Mouse (Mus musculus) midbrain, embryonic 16.5 days (tissue): ENCODE results near the gene Dus2. TPM values are rescaled to one million over a fixed set of nuclear protein-coding genes. Genes with fewer than 3 reads are reported as not detected.

ENCODE experiments used
- ATAC-seq: fragments of 200-750 bp; cut with Nextera tagmentation; 2 replicates; pipeline ENCODE4 v1.8.0; 2017; ENCODE audit warnings: moderate TSS enrichment
- H3K27ac ChIP-seq: fragments of 300-500 bp; sonication (generic); 2 replicates; pipeline ENCODE4 v1.5.1; 2014; ENCODE audit warnings: mild to moderate bottlenecking, low read length, mixed read lengths
- H3K27me3 ChIP-seq: fragments of 300-500 bp; sonication (generic); 2 replicates; pipeline ENCODE4 v1.6.1; 2014; ENCODE audit warnings: low read depth, low read length, mixed read lengths; ENCODE audit not compliant: control insufficient read depth, insufficient read depth
- H3K36me3 ChIP-seq: fragments of 300-500 bp; sonication (generic); 2 replicates; pipeline ENCODE4 v1.6.1; 2014; ENCODE audit warnings: mild to moderate bottlenecking, low read length, moderate library complexity, mixed read lengths; ENCODE audit not compliant: control insufficient read depth, insufficient read depth
- H3K4me1 ChIP-seq: fragments of 300-500 bp; sonication (generic); 2 replicates; pipeline ENCODE4 v1.6.1; 2014; ENCODE audit warnings: mild to moderate bottlenecking, low read length, mixed read lengths; ENCODE audit not compliant: control insufficient read depth, insufficient read depth
- H3K4me2 ChIP-seq: fragments of 300-500 bp; sonication (generic); 2 replicates; pipeline ENCODE4 v1.6.1; 2014; ENCODE audit warnings: mild to moderate bottlenecking, low read length, mixed read lengths
- H3K4me3 ChIP-seq: fragments of 300-500 bp; sonication (generic); 2 replicates; pipeline ENCODE4 v1.5.1; 2014; ENCODE audit warnings: low read depth, mild to moderate bottlenecking, low read length, moderate library complexity, mixed read lengths
- H3K9ac ChIP-seq: fragments of 300-500 bp; sonication (generic); 2 replicates; pipeline ENCODE4 v1.6.1; 2014; ENCODE audit warnings: low read depth, low read length, mixed read lengths
- H3K9me3 ChIP-seq: fragments of 300-500 bp; sonication (generic); replicated peaks from 2 replicates; pipeline ENCODE4 v1.6.1; 2014; ENCODE audit warnings: mild to moderate bottlenecking, low read length, mixed read lengths; ENCODE audit not compliant: control insufficient read depth, poor library complexity, severe bottlenecking
- WGBS: fragments of 180-500 bp; shearing (Covaris S2); extraction: QIAGEN DNeasy Blood & Tissue Kit; methylation state at CpG from one replicate; pipeline ENCODE4 v1.1.7; 2014; 5-methylcytosine and 5-hydroxymethylcytosine counted together
- microRNA-seq: library from miRNA; unstranded; fragments of <30 nt; microRNA quantifications from one replicate; pipeline ENCODE4, GENCODE M21; 2017
- polyA plus RNA-seq: library from polyadenylated mRNA; unstranded; fragments of >200 nt; fragmentation: Nextera tagmentation; extraction: Ambion mirVana; gene quantifications from 2 replicates; pipeline ENCODE4 v1.2.1, GENCODE M21; 2015

Dus2 gene
- polyA plus RNA-seq, 1 experiment from 2014 or later, result 29.4 TPM

DNA sequence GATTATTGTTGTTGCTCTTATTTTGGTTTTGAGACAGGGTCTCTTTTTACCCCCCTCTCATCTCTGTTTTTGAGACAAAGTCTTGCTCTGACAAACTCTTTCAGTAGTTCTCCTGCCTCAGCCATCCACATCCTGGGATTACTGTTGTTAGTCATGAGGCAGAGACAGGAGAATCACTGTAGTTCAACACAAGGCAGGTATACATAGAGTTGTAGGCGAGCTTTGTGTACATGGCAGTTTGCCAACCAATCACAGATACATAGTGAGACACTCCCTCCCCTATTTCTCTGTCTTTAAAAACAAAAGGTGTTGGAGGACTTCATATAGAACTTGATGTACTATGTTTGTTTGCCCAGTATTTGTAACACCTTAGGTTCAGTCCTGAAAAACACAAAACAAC, 83.5 kb downstream of the Dus2 start:
- Histone ChIP-seq H3K9me3 (no peaks in the 10 kb centered on the region), H3K27me3 (no peaks in the 10 kb centered on the region), H3K27ac (no peak overlapping the region), H3K4me3 (no peak overlapping the region), H3K4me1 (no peaks in the 10 kb centered on the region), H3K36me3 (peaks cover 7% of the 10 kb centered on the region; the same call in 1 of the 2 replicates), H3K4me2 (no peak overlapping the region), H3K9ac (no peak overlapping the region)
- 94% methylated on average over 1 of the region's 1 CpGs for WGBS
- no peak for ATAC-seq

DNA sequence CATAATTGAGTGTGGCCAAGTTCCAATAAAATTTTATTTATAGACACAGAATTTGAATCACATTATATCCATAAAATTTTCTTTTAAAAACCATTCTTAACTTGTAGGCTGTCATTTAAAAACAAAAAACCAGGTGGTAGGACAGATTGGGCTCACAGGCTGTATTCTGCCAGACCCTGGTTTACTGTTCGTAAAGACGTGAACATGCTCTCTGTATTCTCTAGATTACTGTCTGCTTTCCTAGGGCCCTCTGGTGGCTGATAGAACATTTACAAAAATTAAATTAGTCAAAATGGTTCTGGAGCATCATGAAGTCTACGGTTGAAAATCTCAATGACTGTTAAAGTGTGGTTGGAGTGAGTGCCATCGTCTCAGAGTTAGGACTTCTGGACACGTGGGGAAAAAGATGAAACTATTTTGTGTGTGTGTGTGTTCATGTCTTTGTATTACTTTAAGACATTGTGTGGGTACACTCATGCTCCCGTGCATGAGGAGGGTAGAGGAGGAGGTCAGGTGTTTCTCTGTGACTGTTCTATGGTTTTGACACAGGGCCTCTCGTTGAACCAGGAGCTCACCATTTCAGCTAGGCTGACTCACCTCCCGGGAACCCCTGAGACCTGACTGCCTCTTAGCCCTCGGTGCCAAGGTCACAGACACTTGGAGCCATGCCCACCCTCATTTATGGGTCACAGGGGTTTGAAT, 84.2 kb downstream of the Dus2 start:
- WGBS, result 83% methylated on average over 9 of the region's 9 CpGs
- no peaks in the 10 kb centered on the region for H3K4me1 ChIP-seq
- no peaks in the 10 kb centered on the region for H3K27me3 ChIP-seq
- ATAC-seq, result no peak
- peaks cover 7% of the 10 kb centered on the region; the same call in 1 of the 2 replicates for H3K36me3 ChIP-seq
- H3K9me3 ChIP-seq, result no peaks in the 10 kb centered on the region
- H3K4me3 ChIP-seq, result no peak overlapping the region
- H3K4me2 ChIP-seq, result no peak overlapping the region
- no peak overlapping the region for H3K27ac ChIP-seq
- H3K9ac ChIP-seq, result no peak overlapping the region

DNA sequence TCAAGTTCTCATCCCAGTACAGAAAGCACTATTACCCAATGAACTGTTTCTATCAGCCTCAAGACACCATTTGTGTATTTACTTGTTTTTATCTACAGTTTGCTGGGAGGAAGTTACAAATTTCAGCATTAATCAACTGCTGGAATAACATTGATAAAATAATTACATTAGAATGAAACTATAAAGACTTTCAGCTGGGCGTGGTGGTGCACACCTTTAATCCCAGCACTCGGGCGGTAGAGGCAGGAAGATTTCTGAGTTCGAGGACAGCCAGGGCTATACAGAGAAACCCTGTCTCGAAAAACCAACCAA, 84.7 kb downstream of the Dus2 start:
- Histone ChIP-seq H3K36me3 (peaks cover 7% of the 10 kb centered on the region; the same call in 1 of the 2 replicates), H3K9me3 (no peaks in the 10 kb centered on the region)

DNA sequence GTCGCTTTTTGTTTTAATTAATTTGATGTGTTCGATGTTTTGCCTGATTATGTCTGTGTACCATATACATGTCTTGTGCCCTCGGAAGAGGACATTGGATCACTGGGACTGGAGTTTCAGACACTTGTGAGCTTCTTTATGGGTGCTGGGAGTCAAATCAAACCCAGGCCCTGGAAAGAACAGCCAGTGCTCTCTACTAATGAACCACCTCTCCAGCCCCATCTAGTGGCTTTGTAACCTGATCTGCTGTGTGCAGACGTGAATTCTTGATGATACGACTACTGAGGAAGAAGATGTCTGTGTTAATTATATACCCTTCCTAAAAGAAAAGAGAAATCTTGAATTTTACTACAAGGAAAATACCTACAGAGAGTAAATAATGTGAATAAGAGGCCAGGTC, 85.5 kb downstream of the Dus2 start:
- peaks cover 7% of the 10 kb centered on the region; the same call in 1 of the 2 replicates for H3K36me3 ChIP-seq
- H3K4me2 ChIP-seq, result no peak overlapping the region
- H3K4me3 ChIP-seq, result no peak overlapping the region
- no peaks in the 10 kb centered on the region for H3K4me1 ChIP-seq
- no peak overlapping the region for H3K9ac ChIP-seq
- no peaks in the 10 kb centered on the region for H3K27me3 ChIP-seq
- no peak overlapping the region for H3K27ac ChIP-seq
- no peak for ATAC-seq
- 92% methylated on average over 5 of the region's 5 CpGs for WGBS
- H3K9me3 ChIP-seq, result no peaks in the 10 kb centered on the region

More for the DNA sequence above, 84.7 kb downstream of the Dus2 start:
- no peak overlapping the region for H3K9ac ChIP-seq
- no peak overlapping the region for H3K4me3 ChIP-seq
- ATAC-seq, result no peak
- no peak overlapping the region for H3K27ac ChIP-seq
- no peaks in the 10 kb centered on the region for H3K4me1 ChIP-seq
- no peaks in the 10 kb centered on the region for H3K27me3 ChIP-seq
- H3K4me2 ChIP-seq, result no peak overlapping the region
- 98% methylated on average over 5 of the region's 5 CpGs for WGBS

DNA sequence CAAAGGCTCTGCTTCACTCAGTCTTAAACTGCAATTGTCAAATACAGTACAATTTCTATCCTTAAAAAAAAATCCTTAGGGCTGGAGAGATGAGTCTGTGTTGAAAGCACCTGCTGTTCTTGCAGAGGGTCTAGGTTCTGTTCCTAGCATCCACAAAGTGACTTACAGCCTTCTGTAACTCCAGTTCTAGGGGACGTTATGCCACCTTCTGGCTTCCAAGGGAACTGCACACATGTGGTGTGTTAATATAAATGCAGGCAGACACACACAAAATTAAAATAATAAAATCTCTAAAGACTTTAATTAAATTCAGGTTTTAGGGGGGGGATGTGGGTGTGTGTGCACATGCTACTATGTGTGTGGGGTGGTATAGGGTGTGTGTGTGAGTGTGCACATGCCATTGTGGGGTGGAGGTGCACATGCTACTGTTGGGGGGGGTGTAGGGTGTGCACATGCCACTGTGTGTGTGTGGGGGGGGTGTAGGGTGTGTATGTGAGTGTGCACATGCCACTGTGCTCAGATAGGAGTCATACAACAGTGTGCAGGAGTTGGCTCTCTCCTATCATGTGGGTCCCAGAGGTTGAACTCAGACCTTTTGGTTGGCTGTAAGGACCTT, 86.4 kb downstream of the Dus2 start:
- no peak for ATAC-seq
- H3K27me3 ChIP-seq, result no peaks in the 10 kb centered on the region
- no peak overlapping the region for H3K27ac ChIP-seq
- H3K4me2 ChIP-seq, result no peak overlapping the region
- no peaks in the 10 kb centered on the region for H3K9me3 ChIP-seq
- no peak overlapping the region for H3K4me3 ChIP-seq
- 93% methylated on average over 1 of the region's 1 CpGs for WGBS
- peaks cover 7% of the 10 kb centered on the region; the same call in 1 of the 2 replicates for H3K36me3 ChIP-seq
- no peak overlapping the region for H3K9ac ChIP-seq
- H3K4me1 ChIP-seq, result no peaks in the 10 kb centered on the region

DNA sequence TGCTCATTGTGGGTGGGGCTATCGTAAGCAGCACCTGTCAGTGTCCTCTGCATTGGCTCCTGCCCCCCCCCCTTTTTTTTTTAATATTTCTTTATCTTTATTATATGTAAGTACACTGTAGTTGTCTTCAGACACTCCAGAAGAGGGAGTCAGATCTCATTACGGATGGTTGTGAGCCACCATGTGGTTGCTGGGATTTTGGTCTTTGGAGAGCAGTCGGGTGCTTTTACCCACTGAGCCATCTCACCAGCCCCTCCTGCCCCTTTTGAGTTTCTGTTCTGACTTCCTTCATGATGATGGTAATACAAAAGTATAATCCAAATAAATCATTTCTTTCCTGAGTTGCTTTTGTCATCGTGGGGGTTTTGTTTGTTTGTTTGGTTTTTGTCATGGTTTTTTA, 111.2 kb downstream of the Dus2 start:
- no peak for ATAC-seq
- Histone ChIP-seq H3K4me1 (no peaks in the 10 kb centered on the region), H3K27ac (no peak overlapping the region), H3K4me2 (no peak overlapping the region), H3K9me3 (no peaks in the 10 kb centered on the region), H3K4me3 (no peak overlapping the region), H3K36me3 (peaks cover 4% of the 10 kb centered on the region), H3K27me3 (no peaks in the 10 kb centered on the region), H3K9ac (no peak overlapping the region)
- 95% methylated on average over 4 of the region's 4 CpGs for WGBS

Small RNA genes lying within 50 kb of the gene (microRNA-seq; reads per million reads assigned to microRNA genes)
- gene Mir7074, result not detected

Other genes starting within 250 kb of the Dus2 start
- 94.0 and 95.6 TPM in 2 replicates for gene Gfod2, start 232.7 kb upstream of the Dus2 start, polyA plus RNA-seq
- 9.6 and 12.6 TPM in 2 replicates for gene Ranbp10, start 164.0 kb upstream of the Dus2 start, polyA plus RNA-seq
- 0.77 and 0.93 TPM in 2 replicates for gene Tsnaxip1, start 163.6 kb upstream of the Dus2 start, polyA plus RNA-seq
- gene Cenpt, start 138.1 kb upstream of the Dus2 start, polyA plus RNA-seq, result 45.9 and 59.5 TPM in 2 replicates
- gene Thap11, start 136.2 kb upstream of the Dus2 start, polyA plus RNA-seq, result 50.6 and 53.4 TPM in 2 replicates
- gene Nutf2, start 130.8 kb upstream of the Dus2 start, polyA plus RNA-seq, result 146 and 153 TPM in 2 replicates
- gene Edc4, start 110.5 kb upstream of the Dus2 start, polyA plus RNA-seq, result 55.5 and 56.9 TPM in 2 replicates
- 0.53 TPM in 1 of 2 replicates, not detected in the other for gene Nrn1l, start 97.8 kb upstream of the Dus2 start, polyA plus RNA-seq
- 10.6 and 10.8 TPM in 2 replicates for gene Pskh1, start 90.9 kb upstream of the Dus2 start, polyA plus RNA-seq
- gene Ctrl, start 57.5 kb upstream of the Dus2 start, polyA plus RNA-seq, result 4.5 and 4.9 TPM in 2 replicates
- 59.6 and 71.2 TPM in 2 replicates for gene Psmb10, start 52.9 kb upstream of the Dus2 start, polyA plus RNA-seq
- gene Lcat, start 48.0 kb upstream of the Dus2 start, polyA plus RNA-seq, result 1.3 and 3.0 TPM in 2 replicates
- 7.6 and 10.6 TPM in 2 replicates for gene Slc12a4, start 25.2 kb upstream of the Dus2 start, polyA plus RNA-seq
- not detected in 2 replicates for gene Dpep3, start 11.9 kb upstream of the Dus2 start, polyA plus RNA-seq
- 0.25 TPM in 1 of 2 replicates, not detected in the other for gene Dpep2nb, start 14.6 kb downstream of the Dus2 start, polyA plus RNA-seq
- 20.3 and 21.5 TPM in 2 replicates for gene Ddx28, start 20.5 kb downstream of the Dus2 start, polyA plus RNA-seq
- 2.1 and 3.2 TPM in 2 replicates for gene Nfatc3, start 67.5 kb downstream of the Dus2 start, polyA plus RNA-seq
- gene Esrp2, start 145.6 kb downstream of the Dus2 start, polyA plus RNA-seq, result 0.14 and 0.29 TPM in 2 replicates
- 24.5 and 25.2 TPM in 2 replicates for gene Pla2g15, start 159.1 kb downstream of the Dus2 start, polyA plus RNA-seq
- 41.8 and 53.5 TPM in 2 replicates for gene Slc7a6, start 177.5 kb downstream of the Dus2 start, polyA plus RNA-seq
- gene Slc7a6os, start 219.6 kb downstream of the Dus2 start, polyA plus RNA-seq, result 30.8 and 33.1 TPM in 2 replicates
- 60.9 and 61.5 TPM in 2 replicates for gene Prmt7, start 219.6 kb downstream of the Dus2 start, polyA plus RNA-seq